Mouse (Mus musculus): Measurements from ENCODE around the gene Orai3. TPM values are rescaled to one million over a fixed set of nuclear protein-coding genes. Genes with fewer than 3 reads are reported as not detected.

Orai3 gene
- polyA plus RNA-seq, 2 experiments: 3.9 to 6.9 TPM

DNA sequence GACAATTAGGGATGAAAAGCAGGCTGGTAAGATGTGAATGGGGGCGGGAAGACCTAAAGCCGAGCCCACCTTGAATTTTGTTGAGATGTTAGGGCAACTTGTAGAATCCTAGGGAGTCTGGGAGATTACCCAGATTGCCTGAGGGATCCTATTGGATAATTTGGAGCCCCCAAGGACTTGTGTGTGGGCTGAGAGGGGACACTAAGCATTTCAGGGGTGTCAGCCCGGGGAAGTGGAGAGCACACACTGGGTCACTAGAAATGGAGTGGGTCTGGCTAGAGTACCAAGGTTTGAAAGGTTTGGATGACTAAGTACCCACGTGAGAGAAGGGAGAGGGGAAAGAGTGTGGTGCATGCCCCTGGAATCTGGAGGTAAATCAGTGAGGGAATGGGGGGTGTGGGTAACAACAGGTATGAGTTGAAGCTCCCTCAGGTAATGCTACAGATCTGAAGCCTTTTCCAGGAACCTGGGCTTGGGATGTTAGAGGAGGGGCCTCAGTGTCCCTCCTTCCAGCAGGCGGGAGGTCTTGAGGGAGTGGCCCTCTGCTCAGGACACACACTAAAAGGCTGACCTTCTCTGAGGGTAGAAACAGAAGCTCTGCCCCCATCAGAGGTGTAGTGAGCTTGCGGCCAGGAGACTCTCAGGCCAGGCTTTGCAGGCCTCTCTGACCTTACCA is 21.9 kb upstream of the Orai3 start:
- Histone ChIP-seq H3K27me3 (ENCODE audit: control insufficient read depth, insufficient read depth, low read length) (no peaks in the 10 kb centered on the region), H3K9ac (replicated peaks) (no peak overlapping the region), H3K27ac (no peak overlapping the region), H3K4me2 (ENCODE audit: low read depth) (peak overlapping the region; percentile 92), H3K9me3 (ENCODE audit: control insufficient read depth, low read length) (no peaks in the 10 kb centered on the region), H3K4me3 (ENCODE audit: insufficient read depth in 1 of 2, low read depth in 2 of 2, low read length in 2 of 2) (0 out of 4 replicates have a peak overlapping the region, but pooled peaks of 1 of the 2 experiments have one; percentile 75), H3K4me1 (replicated peaks; ENCODE audit: control insufficient read depth in 2 of 2, insufficient read depth in 2 of 2, low read length in 1 of 2) (peaks cover 0 to 7% of the 10 kb centered on the region in 2 experiments; a peak in 3 of 4 replicates), H3K36me3 (replicated peaks; ENCODE audit: control insufficient read depth, insufficient read depth, low read depth) (no peaks in the 10 kb centered on the region; the same call in 1 of the 2 replicates)
- no peak for ATAC-seq (ENCODE audit: insufficient read depth)
- no peak for DNase-seq (ENCODE audit: low read depth in 3 of 3, low spot score in 3 of 3)
- TF ChIP-seq EP300 (IDR thresholded peaks at IDR 0.05; ENCODE audit: low read depth) (no peak), CTCF (IDR thresholded peaks at IDR 0.05; ENCODE audit: low read depth) (no peak)
- 77% methylated on average over 6 of the region's 6 CpGs for WGBS (ENCODE audit: insufficient replicate concordance)

- H3K9me3 ChIP-seq (ENCODE audit: control insufficient read depth, low read length): no peaks in the 10 kb centered on the region
- 89% methylated on average over 28 of the region's 28 CpGs for WGBS (ENCODE audit: insufficient replicate concordance)
- no peak for ATAC-seq (ENCODE audit: insufficient read depth)
- no peak overlapping the region for H3K4me3 ChIP-seq (ENCODE audit: insufficient read depth in 1 of 2, low read depth in 2 of 2, low read length in 2 of 2)
- no peak overlapping the region for H3K27ac ChIP-seq
- no peak overlapping the region for H3K9ac ChIP-seq (replicated peaks)
- H3K4me1 ChIP-seq (replicated peaks; ENCODE audit: control insufficient read depth in 2 of 2, insufficient read depth in 2 of 2, low read length in 1 of 2): peaks cover 0 to 7% of the 10 kb centered on the region in 2 experiments; a peak in 3 of 4 replicates
- H3K4me2 ChIP-seq (ENCODE audit: low read depth): no peak overlapping the region
- no peak for DNase-seq (ENCODE audit: low read depth in 3 of 3, low spot score in 3 of 3)
- no peak for TF ChIP-seq CTCF (IDR thresholded peaks at IDR 0.05; ENCODE audit: low read depth)
- TF ChIP-seq EP300 (IDR thresholded peaks at IDR 0.05; ENCODE audit: low read depth): no peak
- H3K27me3 ChIP-seq (ENCODE audit: control insufficient read depth, insufficient read depth, low read length): no peaks in the 10 kb centered on the region
- H3K36me3 ChIP-seq (replicated peaks; ENCODE audit: control insufficient read depth, insufficient read depth, low read depth): no peaks in the 10 kb centered on the region; the same call in 1 of the 2 replicates
These were observed 21.4 kb upstream of the Orai3 start for GRCm38 (mm10) chr7:127748235-127748560.

GRCm38 (mm10) chr7:127750131-127751127 is 19.2 kb upstream of the Orai3 start:
- 73% methylated on average over 19 of the region's 19 CpGs for WGBS (ENCODE audit: insufficient replicate concordance)
- Histone ChIP-seq H3K27me3 (ENCODE audit: control insufficient read depth, insufficient read depth, low read length) (no peaks in the 10 kb centered on the region), H3K4me3 (ENCODE audit: insufficient read depth in 1 of 2, low read depth in 2 of 2, low read length in 2 of 2) (no peak overlapping the region), H3K9me3 (ENCODE audit: control insufficient read depth, low read length) (no peaks in the 10 kb centered on the region), H3K4me2 (ENCODE audit: low read depth) (no peak overlapping the region), H3K36me3 (replicated peaks; ENCODE audit: control insufficient read depth, insufficient read depth, low read depth) (no peaks in the 10 kb centered on the region; the same call in 1 of the 2 replicates), H3K4me1 (replicated peaks; ENCODE audit: control insufficient read depth in 2 of 2, insufficient read depth in 2 of 2, low read length in 1 of 2) (no peaks in the 10 kb centered on the region; a peak in 3 of 4 replicates), H3K27ac (no peak overlapping the region), H3K9ac (replicated peaks) (no peak overlapping the region)
- no peak for DNase-seq (ENCODE audit: low read depth in 3 of 3, low spot score in 3 of 3)
- ATAC-seq (ENCODE audit: insufficient read depth): no peak
- no peak for TF ChIP-seq EP300 (IDR thresholded peaks at IDR 0.05; ENCODE audit: low read depth)
- TF ChIP-seq CTCF (IDR thresholded peaks at IDR 0.05; ENCODE audit: low read depth): no peak

DNA sequence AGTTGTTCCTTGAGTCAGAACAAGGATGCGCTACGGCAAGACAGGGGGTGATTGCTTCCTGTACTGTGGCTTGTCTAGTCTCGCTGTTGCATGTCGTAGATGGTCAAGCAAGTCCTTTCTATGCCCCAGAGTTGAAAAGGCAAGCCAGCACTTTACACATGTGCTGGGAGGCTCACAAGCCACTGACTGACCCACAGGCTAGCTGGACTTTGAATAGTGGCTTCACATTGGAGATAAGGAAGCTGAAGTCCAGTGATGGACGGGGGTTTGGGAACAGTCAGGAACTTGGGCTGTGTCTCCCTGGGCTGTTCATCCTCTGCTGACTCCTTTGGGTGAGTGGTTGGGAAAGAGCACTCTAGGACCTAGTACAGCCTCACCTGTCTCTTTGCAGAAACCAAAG is 18.0 kb upstream of the Orai3 start:
- no peak overlapping the region for H3K4me2 ChIP-seq (ENCODE audit: low read depth)
- no peaks in the 10 kb centered on the region for H3K27me3 ChIP-seq (ENCODE audit: control insufficient read depth, insufficient read depth, low read length)
- no peaks in the 10 kb centered on the region; a peak in 3 of 4 replicates for H3K4me1 ChIP-seq (replicated peaks; ENCODE audit: control insufficient read depth in 2 of 2, insufficient read depth in 2 of 2, low read length in 1 of 2)
- no peak overlapping the region for H3K9ac ChIP-seq (replicated peaks)
- no peak for TF ChIP-seq EP300 (IDR thresholded peaks at IDR 0.05; ENCODE audit: low read depth)
- TF ChIP-seq CTCF (IDR thresholded peaks at IDR 0.05; ENCODE audit: low read depth): no peak
- H3K27ac ChIP-seq: no peak overlapping the region
- ATAC-seq (ENCODE audit: insufficient read depth): no peak
- no peak for DNase-seq (ENCODE audit: low read depth in 3 of 3, low spot score in 3 of 3)
- no peak overlapping the region for H3K4me3 ChIP-seq (ENCODE audit: insufficient read depth in 1 of 2, low read depth in 2 of 2, low read length in 2 of 2)
- WGBS (ENCODE audit: insufficient replicate concordance): 81% methylated on average over 5 of the region's 5 CpGs
- no peaks in the 10 kb centered on the region; the same call in 1 of the 2 replicates for H3K36me3 ChIP-seq (replicated peaks; ENCODE audit: control insufficient read depth, insufficient read depth, low read depth)
- no peaks in the 10 kb centered on the region for H3K9me3 ChIP-seq (ENCODE audit: control insufficient read depth, low read length)

DNA sequence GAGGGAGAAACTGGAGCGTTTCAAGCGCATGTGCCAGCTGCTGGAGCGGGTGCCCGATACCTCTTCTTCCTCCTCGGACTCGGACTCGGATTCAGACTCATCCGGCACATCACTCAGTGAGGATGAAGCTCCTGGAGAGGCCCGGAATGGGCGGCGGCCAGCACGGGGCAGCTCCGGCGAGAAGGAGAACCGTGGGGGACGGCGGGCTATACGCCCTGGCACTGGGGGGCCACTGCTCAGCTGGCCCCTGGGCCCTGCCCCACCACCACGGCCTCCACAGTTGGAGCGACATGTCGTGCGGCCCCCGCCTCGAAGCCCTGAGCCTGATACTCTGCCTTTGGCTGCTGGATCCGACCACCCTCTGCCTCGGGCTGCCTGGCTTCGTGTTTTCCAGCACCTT is 17.5 kb upstream of the Orai3 start:
- Histone ChIP-seq H3K4me3 (ENCODE audit: insufficient read depth in 1 of 2, low read depth in 2 of 2, low read length in 2 of 2) (no peak overlapping the region), H3K36me3 (replicated peaks; ENCODE audit: control insufficient read depth, insufficient read depth, low read depth) (no peaks in the 10 kb centered on the region; the same call in 1 of the 2 replicates), H3K4me2 (ENCODE audit: low read depth) (no peak overlapping the region), H3K9ac (replicated peaks) (no peak overlapping the region), H3K9me3 (ENCODE audit: control insufficient read depth, low read length) (no peaks in the 10 kb centered on the region), H3K27me3 (ENCODE audit: control insufficient read depth, insufficient read depth, low read length) (no peaks in the 10 kb centered on the region), H3K27ac (no peak overlapping the region), H3K4me1 (replicated peaks; ENCODE audit: control insufficient read depth in 2 of 2, insufficient read depth in 2 of 2, low read length in 1 of 2) (no peaks in the 10 kb centered on the region; a peak in 2 of 4 replicates)
- WGBS (ENCODE audit: insufficient replicate concordance): 88% methylated on average over 27 of the region's 27 CpGs
- ATAC-seq (ENCODE audit: insufficient read depth) (no peak), DNase-seq (ENCODE audit: low read depth in 3 of 3, low spot score in 3 of 3) (no peak)
- TF ChIP-seq EP300 (IDR thresholded peaks at IDR 0.05; ENCODE audit: low read depth): no peak
- no peak for TF ChIP-seq CTCF (IDR thresholded peaks at IDR 0.05; ENCODE audit: low read depth)
